Mouse (Mus musculus) heart, postnatal 0 days (tissue): ENCODE results near the gene Schip1. TPM values are rescaled to one million over a fixed set of nuclear protein-coding genes. Genes with fewer than 3 reads are reported as not detected.

Experiments used
- ATAC-seq: fragments of 200-750 bp; cut with Nextera tagmentation; 2 replicates; pipeline ENCODE4 v1.8.0; 2017; ENCODE audit warnings: low read depth, moderate number of reproducible peaks, moderate library complexity; ENCODE audit not compliant: insufficient read depth
- DNase-seq: peaks from one replicate; pipeline ENCODE4 v3.0.0-alpha.2; 2016; ENCODE audit warnings: low spot score
- H3K27ac ChIP-seq: fragments of 300-500 bp; sonication (generic); 2 replicates; pipeline ENCODE4 v1.5.1; 2014; ENCODE audit warnings: low read depth, mild to moderate bottlenecking
- H3K27me3 ChIP-seq: fragments of 300-500 bp; sonication (generic); 2 replicates; pipeline ENCODE4 v1.6.1; 2014; ENCODE audit warnings: low read length, mixed read lengths; ENCODE audit not compliant: control insufficient read depth, insufficient read depth
- H3K36me3 ChIP-seq: fragments of 300-500 bp; sonication (generic); replicated peaks from 2 replicates; pipeline ENCODE4 v1.6.1; 2014; ENCODE audit warnings: low read length, mixed read lengths; ENCODE audit not compliant: control insufficient read depth, insufficient read depth
- H3K4me1 ChIP-seq: fragments of 300-500 bp; sonication (generic); 2 replicates; pipeline ENCODE4 v1.6.1; 2014; ENCODE audit warnings: antibody characterized with exemption; ENCODE audit not compliant: control insufficient read depth, insufficient read depth
- H3K4me2 ChIP-seq: fragments of 300-500 bp; sonication (generic); 2 replicates; pipeline ENCODE4 v1.6.1; 2014; ENCODE audit warnings: low read depth, mild to moderate bottlenecking, low read length, moderate library complexity
- H3K4me3 ChIP-seq: fragments of 300-500 bp; sonication (generic); 2 replicates; pipeline ENCODE4 v1.5.1; 2014; ENCODE audit warnings: low read depth, low read length
- H3K9ac ChIP-seq: fragments of 300-500 bp; sonication (generic); replicated peaks from 2 replicates; pipeline ENCODE4 v1.6.1; 2014; ENCODE audit warnings: low read depth, low read length, mixed read lengths
- H3K9me3 ChIP-seq: fragments of 300-500 bp; sonication (generic); replicated peaks from 2 replicates; pipeline ENCODE4 v1.6.1; 2016; ENCODE audit warnings: low read length; ENCODE audit not compliant: control insufficient read depth
- CTCF ChIP-seq: IDR thresholded peaks from 2 replicates; pipeline ENCODE4 v1.5.1; 2016; ENCODE audit warnings: antibody characterized with exemption, control low read depth, low read depth
- EP300 ChIP-seq: IDR thresholded peaks from 2 replicates; pipeline ENCODE4 v1.6.1; 2016; ENCODE audit warnings: antibody characterized with exemption, low read depth
- WGBS: fragments of 180-500 bp; shearing (Covaris S2); extraction: QIAGEN DNeasy Blood & Tissue Kit; methylation state at CpG from one replicate; pipeline ENCODE4 v1.1.7; 2014; 5-methylcytosine and 5-hydroxymethylcytosine counted together
- polyA plus RNA-seq: library from polyadenylated mRNA; unstranded; fragments of >200 nt; fragmentation: Nextera tagmentation; extraction: Ambion mirVana; gene quantifications from 2 replicates; pipeline ENCODE4 v1.2.1, GENCODE M21; 2015
- total RNA-seq: library from RNA; depleted of rRNA; stranded (reverse); fragments of >200 nt; gene quantifications from 2 replicates; pipeline ENCODE4 v1.2.3, GENCODE M21; 2014; ENCODE audit warnings: low replicate concordance; rRNA removed

Gene Schip1
- total and polyA plus RNA-seq, 2 experiments from 2014 or later, result 58.4 to 74.3 TPM

DNA sequence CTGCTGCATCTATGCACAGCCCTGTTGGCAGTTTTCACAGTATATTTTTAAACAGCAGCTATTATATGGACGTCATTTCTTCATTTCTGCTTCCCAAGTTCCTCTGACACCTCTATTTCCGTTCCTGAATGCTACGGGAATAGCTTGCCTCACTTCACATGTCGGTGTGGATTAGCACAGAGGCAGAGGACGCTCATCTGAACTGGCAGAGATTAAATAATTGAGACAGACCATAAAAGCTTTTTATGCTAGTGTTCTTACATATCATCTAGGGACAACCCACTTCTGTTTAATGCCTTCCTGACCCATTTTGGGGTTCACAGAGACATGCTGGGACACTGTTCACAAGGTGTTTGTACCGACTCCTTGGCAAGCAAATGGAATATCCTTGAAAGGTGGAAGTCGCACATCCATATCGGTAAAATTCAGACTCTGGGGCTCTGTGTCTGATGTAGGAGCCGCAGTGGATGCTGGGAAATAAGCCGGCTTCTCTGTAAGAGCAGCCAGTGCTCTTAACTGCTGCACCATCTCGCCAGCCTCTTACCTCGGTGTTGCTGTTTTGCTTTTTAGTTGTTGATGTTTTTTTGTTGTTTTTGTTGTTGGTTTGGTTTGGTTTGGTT lies 610.7 kb downstream of the Schip1 start:
- H3K36me3 ChIP-seq, result no peaks in the 10 kb centered on the region
- H3K27ac ChIP-seq, result no peak overlapping the region
- no peak overlapping the region for H3K4me2 ChIP-seq
- ATAC-seq (no peak), DNase-seq (no peak)
- no peaks in the 10 kb centered on the region for H3K4me1 ChIP-seq
- TF ChIP-seq CTCF (no peak), EP300 (no peak)
- 83% methylated on average over 12 of the region's 12 CpGs for WGBS
- H3K4me3 ChIP-seq, result no peak overlapping the region
- no peaks in the 10 kb centered on the region for H3K9me3 ChIP-seq
- no peak overlapping the region for H3K9ac ChIP-seq
- H3K27me3 ChIP-seq, result no peaks in the 10 kb centered on the region

Other genes with a start within 250 kb of the Schip1 start
- gene Iqcj, start 172.6 kb upstream of the Schip1 start, total RNA-seq, result not detected in 2 replicates
- not detected in 2 replicates for gene Iqcj, start 172.6 kb upstream of the Schip1 start, polyA plus RNA-seq
- not detected in 2 replicates for gene Iqschfp, start 172.6 kb upstream of the Schip1 start, total RNA-seq
- gene Iqschfp, start 172.6 kb upstream of the Schip1 start, polyA plus RNA-seq, result not detected in 2 replicates